Mouse (Mus musculus) limb, embryonic 14.5 days (tissue): ENCODE measurements around the gene Dnah9. TPM values are rescaled to one million over a fixed set of nuclear protein-coding genes. Genes with fewer than 3 reads are reported as not detected.
A peak's percentile ranks its signal among the peaks of the same experiment; 100 is the strongest.

Source experiments
- ATAC-seq: fragments of 200-750 bp; cut with Nextera tagmentation; 2 replicates; pipeline ENCODE4 v1.8.0; 2017; ENCODE audit warnings: low read depth, moderate number of reproducible peaks, moderate TSS enrichment; ENCODE audit not compliant: low FRiP score
- DNase-seq: peaks from one replicate; pipeline ENCODE4 v3.0.0-alpha.2; 2015; ENCODE audit warnings: low spot score
- H3K27ac ChIP-seq: fragments of 300-500 bp; sonication (generic); replicated peaks from 2 replicates; pipeline ENCODE4 v1.5.1; 2014; ENCODE audit warnings: low read depth, mild to moderate bottlenecking, low read length, moderate library complexity, mixed read lengths
- H3K27me3 ChIP-seq: fragments of 300-500 bp; sonication (generic); 2 replicates; pipeline ENCODE4 v1.6.1; 2014; ENCODE audit warnings: low read length, mixed read lengths; ENCODE audit not compliant: control insufficient read depth, insufficient read depth
- H3K36me3 ChIP-seq: fragments of 300-500 bp; sonication (generic); 2 replicates; pipeline ENCODE4 v1.6.1; 2014; ENCODE audit warnings: mild to moderate bottlenecking, low read length, moderate library complexity, mixed read lengths; ENCODE audit not compliant: control insufficient read depth, insufficient read depth
- H3K4me1 ChIP-seq: fragments of 300-500 bp; sonication (generic); 2 replicates; pipeline ENCODE4 v1.6.1; 2014; ENCODE audit warnings: antibody characterized with exemption, low read length, mixed read lengths; ENCODE audit not compliant: control insufficient read depth, insufficient read depth
- H3K4me2 ChIP-seq: fragments of 300-500 bp; sonication (generic); replicated peaks from 2 replicates; pipeline ENCODE4 v1.6.1; 2014; ENCODE audit warnings: low read depth, mild to moderate bottlenecking, low read length, moderate library complexity; ENCODE audit not compliant: severe bottlenecking
- H3K4me3 ChIP-seq: fragments of 300-500 bp; sonication (generic); replicated peaks from 2 replicates; pipeline ENCODE4 v1.5.1; 2014; ENCODE audit warnings: low read length
- H3K9ac ChIP-seq: fragments of 300-500 bp; sonication (generic); 2 replicates; pipeline ENCODE4 v1.6.1; 2014; ENCODE audit warnings: mild to moderate bottlenecking, low read depth, low read length, moderate library complexity; ENCODE audit not compliant: severe bottlenecking
- H3K9me3 ChIP-seq: fragments of 300-500 bp; sonication (generic); 2 replicates; pipeline ENCODE4 v1.6.1; 2016; ENCODE audit warnings: low read length; ENCODE audit not compliant: control insufficient read depth
- POLR2A ChIP-seq: fragments of 200-500 bp; IDR thresholded peaks from 2 replicates; pipeline ENCODE4 v1.8.0; 2012; ENCODE audit warnings: inconsistent platforms, mild to moderate bottlenecking, moderate library complexity, borderline replicate concordance; ENCODE audit not compliant: insufficient read depth, insufficient read length; ENCODE audit errors: extremely low read depth
- WGBS: fragments of 180-500 bp; shearing (Covaris S2); extraction: QIAGEN DNeasy Blood & Tissue Kit; methylation state at CpG from one replicate; pipeline ENCODE4 v1.1.7; 2014; 5-methylcytosine and 5-hydroxymethylcytosine counted together
- polyA plus RNA-seq, 2 experiments: library from polyadenylated mRNA; depleted of rRNA in 1 of 2; stranded (reverse) in 1 of 2; unstranded in 1 of 2; fragments of >200 nt; fragmentation: Nextera tagmentation in 1 of 2; extraction: Ambion mirVana in 1 of 2; gene quantifications; 2 replicates each; pipeline versions ENCODE4 v1.2.1 to v1.2.3; 2012 to 2014

The Dnah9 gene
- polyA plus RNA-seq, 2 experiments: 0.17 to 0.36 TPM

GRCm38 (mm10) chr11:65786160-65786559, 382.2 kb downstream of the Dnah9 start:
- no peak overlapping the region for H3K4me3 ChIP-seq
- H3K9ac ChIP-seq: no peak overlapping the region
- peak overlapping the region; percentile 58; the same call in 1 of the 2 replicates for H3K4me2 ChIP-seq
- no peak for TF ChIP-seq POLR2A
- WGBS: 83% methylated on average over 2 of the region's 2 CpGs
- ATAC-seq (no peak), DNase-seq (no peak)
- H3K27ac ChIP-seq: no peak overlapping the region
- no peaks in the 10 kb centered on the region for H3K36me3 ChIP-seq
- H3K4me1 ChIP-seq: peaks cover 12% of the 10 kb centered on the region; the same call in 1 of the 2 replicates
- H3K9me3 ChIP-seq: no peaks in the 10 kb centered on the region
- no peaks in the 10 kb centered on the region for H3K27me3 ChIP-seq

- WGBS: 88% methylated on average over 3 of the region's 3 CpGs
- TF ChIP-seq POLR2A: no peak
- no peaks in the 10 kb centered on the region for H3K9me3 ChIP-seq
- no peaks in the 10 kb centered on the region for H3K27me3 ChIP-seq
- no peak overlapping the region for H3K4me2 ChIP-seq
- H3K9ac ChIP-seq: no peak overlapping the region
- ATAC-seq: no peak
- no peak for DNase-seq
- H3K4me1 ChIP-seq: peaks cover 24% of the 10 kb centered on the region; the same call in 1 of the 2 replicates
- H3K4me3 ChIP-seq: no peak overlapping the region
- 0 out of 2 replicates have a peak, but pooled peaks cover 4% of the 10 kb centered on the region for H3K36me3 ChIP-seq
- H3K27ac ChIP-seq: no peak overlapping the region
These were observed 386.8 kb downstream of the Dnah9 start for GRCm38 (mm10) chr11:65781596-65781995.
